Mouse (Mus musculus): ENCODE results near the gene Nxn. TPM values are rescaled to one million over a fixed set of nuclear protein-coding genes. Genes with fewer than 3 reads are reported as not detected.

The Nxn gene
- total and polyA plus RNA-seq, 3 experiments = 4.4 to 5.0 (median 4.8) TPM

DNA sequence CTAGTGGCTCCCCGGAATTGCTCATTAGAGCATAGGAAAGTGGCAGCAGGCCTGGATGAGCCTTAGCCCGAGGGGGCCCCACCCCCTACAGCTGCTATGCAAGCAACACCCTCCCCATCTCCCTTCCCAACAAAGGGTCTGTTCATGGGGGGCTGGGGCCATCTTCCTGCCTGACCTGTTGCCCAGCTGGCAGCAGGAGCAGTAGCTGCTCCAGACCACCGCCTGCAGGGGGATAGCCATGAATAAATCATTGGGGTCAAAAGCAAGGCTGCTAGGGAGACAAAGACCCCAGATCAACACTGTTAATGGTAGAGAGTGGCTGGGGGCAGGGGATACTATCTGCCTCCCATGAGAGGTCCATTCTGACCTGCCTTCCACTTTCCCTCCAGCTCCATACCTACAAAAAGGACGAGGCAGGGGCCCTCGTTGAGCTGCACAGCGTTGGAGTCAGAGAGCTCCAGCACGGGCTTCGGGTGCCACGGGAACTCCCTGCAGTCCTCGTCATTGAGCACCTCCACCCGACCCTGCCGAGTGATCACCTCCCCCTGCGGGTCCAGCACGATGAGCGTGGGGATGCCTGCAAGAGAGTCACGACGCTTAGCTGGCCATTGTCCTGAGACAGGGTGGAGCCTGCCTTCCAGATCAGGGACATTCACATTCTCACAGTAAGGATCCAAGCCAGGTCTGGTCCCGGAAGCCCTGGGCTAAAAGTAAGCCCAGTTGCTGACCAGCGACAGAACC is 136.2 kb downstream of the Nxn start:
- no peaks in the 10 kb centered on the region for H3K4me1 ChIP-seq (ENCODE audit: insufficient read depth, low read depth, low read length)
- DNase-seq (ENCODE audit: low spot score) (no peak), ATAC-seq (ENCODE audit: extremely low read depth, insufficient number of reproducible peaks, low FRiP score, poor library complexity, severe bottlenecking) (no peak)
- no peak for TF ChIP-seq TAL1 (conservative IDR thresholded peaks at IDR 0.05; ENCODE audit: low read depth, low read length)
- H3K36me3 ChIP-seq (replicated peaks) = peaks cover 16% of the 10 kb centered on the region
- no peak overlapping the region for H3K4me3 ChIP-seq (ENCODE audit: low read depth, low read length)
- peaks cover 14% of the 10 kb centered on the region; the same call in 1 of the 2 replicates for H3K27me3 ChIP-seq (ENCODE audit: insufficient read depth, low read length)
- no peaks in the 10 kb centered on the region for H3K9me3 ChIP-seq (replicated peaks)

DNA sequence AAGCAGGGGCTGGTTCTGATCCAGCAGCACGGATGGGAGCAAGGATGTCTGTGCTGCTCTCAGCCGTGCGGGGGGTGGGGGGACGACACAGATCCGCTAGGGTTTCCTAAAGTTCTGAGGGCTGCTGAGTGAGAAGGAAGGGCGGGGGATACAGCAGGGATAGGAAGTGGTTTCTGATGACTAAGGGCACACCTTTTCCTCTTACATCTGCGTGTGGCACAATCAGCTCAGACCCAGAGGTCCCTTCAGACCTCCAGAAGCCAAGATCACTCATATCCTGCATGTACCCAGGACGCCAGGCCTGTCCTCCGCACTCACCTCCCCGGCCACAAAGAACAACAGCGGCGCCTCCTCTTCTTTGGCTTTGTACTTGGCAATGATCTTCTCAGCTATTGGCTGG is 137.7 kb downstream of the Nxn start:
- Histone ChIP-seq H3K27me3 (ENCODE audit: insufficient read depth, low read length) (peaks cover 10% of the 10 kb centered on the region; the same call in 1 of the 2 replicates), H3K36me3 (replicated peaks) (peaks cover 18% of the 10 kb centered on the region), H3K4me3 (ENCODE audit: low read depth, low read length) (no peak overlapping the region), H3K9me3 (replicated peaks) (no peaks in the 10 kb centered on the region), H3K4me1 (ENCODE audit: insufficient read depth, low read depth, low read length) (no peaks in the 10 kb centered on the region)
- DNase-seq (ENCODE audit: low spot score) = no peak
- ATAC-seq (ENCODE audit: extremely low read depth, insufficient number of reproducible peaks, low FRiP score, poor library complexity, severe bottlenecking) = no peak
- TF ChIP-seq POLR2AphosphoS5 (IDR thresholded peaks at IDR 0.05; ENCODE audit: insufficient replicate concordance, low read depth, low read length) (no peak), GATA2 (IDR thresholded peaks at IDR 0.05; ENCODE audit: borderline replicate concordance, low read depth, low read length) (no peak), GATA1 (IDR thresholded peaks at IDR 0.05; ENCODE audit: borderline replicate concordance, low read length) (no peak), TAL1 (conservative IDR thresholded peaks at IDR 0.05; ENCODE audit: low read depth, low read length) (no peak), CTCF (IDR thresholded peaks at IDR 0.05; ENCODE audit: low read depth, low read length) (no peak)

DNA sequence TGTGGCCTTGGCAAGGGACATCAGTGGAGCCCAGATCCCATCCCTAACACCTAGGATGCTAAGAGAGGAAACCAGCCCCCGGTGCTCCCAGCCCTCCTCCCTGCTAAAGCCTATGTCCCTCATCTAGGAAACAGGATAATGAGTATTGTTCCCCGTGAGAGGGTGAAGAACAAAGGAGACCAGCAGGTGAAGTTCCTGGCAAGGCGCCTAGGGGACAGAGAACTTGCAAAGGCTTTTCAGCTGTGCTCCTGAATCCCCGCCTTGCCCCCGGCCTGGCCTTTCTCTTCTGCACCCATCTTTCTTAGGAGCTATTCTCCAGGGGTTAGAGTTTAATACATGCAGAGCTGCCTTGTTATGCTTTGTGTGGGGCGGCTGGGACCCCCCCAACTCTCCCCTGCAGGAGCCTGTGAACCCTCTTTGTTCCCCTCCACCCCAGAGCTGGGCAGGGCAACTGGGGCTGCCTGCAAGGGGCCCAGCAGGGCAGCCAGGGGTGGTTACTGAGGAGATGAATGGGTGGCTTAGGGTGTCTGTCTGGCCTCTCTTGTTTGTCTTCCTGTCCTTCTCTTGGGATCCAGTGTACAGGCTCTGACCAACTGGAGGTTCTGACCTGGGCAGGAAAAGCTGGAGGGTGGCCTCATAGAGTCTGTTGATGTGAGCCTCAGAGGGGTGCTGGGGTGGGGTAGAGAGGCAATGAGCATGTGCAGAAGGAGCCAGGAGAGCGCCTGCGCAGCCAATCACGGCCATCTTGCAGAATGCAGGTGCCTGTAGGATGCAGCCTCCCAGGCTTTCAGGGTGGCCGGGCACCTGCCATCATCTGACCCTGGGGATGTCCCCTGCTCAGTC is 138.5 kb downstream of the Nxn start:
- no peak overlapping the region for H3K4me3 ChIP-seq (ENCODE audit: low read depth, low read length)
- H3K36me3 ChIP-seq (replicated peaks) = peaks cover 22% of the 10 kb centered on the region
- DNase-seq (ENCODE audit: low spot score) (no peak), ATAC-seq (ENCODE audit: extremely low read depth, insufficient number of reproducible peaks, low FRiP score, poor library complexity, severe bottlenecking) (no peak)
- no peaks in the 10 kb centered on the region for H3K9me3 ChIP-seq (replicated peaks)
- H3K4me1 ChIP-seq (ENCODE audit: insufficient read depth, low read depth, low read length) = no peaks in the 10 kb centered on the region
- H3K27me3 ChIP-seq (ENCODE audit: insufficient read depth, low read length) = peaks cover 9% of the 10 kb centered on the region; the same call in 1 of the 2 replicates
- TF ChIP-seq GATA2 (IDR thresholded peaks at IDR 0.05; ENCODE audit: borderline replicate concordance, low read depth, low read length) (no peak), POLR2AphosphoS5 (IDR thresholded peaks at IDR 0.05; ENCODE audit: insufficient replicate concordance, low read depth, low read length) (no peak), TAL1 (conservative IDR thresholded peaks at IDR 0.05; ENCODE audit: low read depth, low read length) (no peak), CTCF (IDR thresholded peaks at IDR 0.05; ENCODE audit: low read depth, low read length) (no peak), GATA1 (IDR thresholded peaks at IDR 0.05; ENCODE audit: borderline replicate concordance, low read length) (no peak)

DNA sequence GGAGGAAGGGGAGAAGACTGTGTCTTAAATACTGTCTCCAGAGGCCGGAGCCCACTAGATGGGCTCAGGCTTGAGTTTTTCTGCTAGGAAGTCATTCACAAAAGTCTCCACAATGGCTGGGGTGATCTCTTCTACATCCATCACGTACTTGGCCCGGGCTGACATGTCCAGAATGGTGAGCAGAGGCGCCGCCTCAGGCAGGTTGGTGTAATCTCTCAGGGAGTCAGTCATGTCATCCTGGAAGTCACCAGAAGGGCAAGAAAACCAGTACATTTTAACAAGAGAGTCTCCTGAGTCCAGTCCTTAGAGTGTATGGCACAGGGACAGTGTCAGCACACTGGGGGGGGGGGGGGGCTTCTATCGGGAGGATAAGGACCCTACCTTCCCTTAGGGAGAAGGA is 140.4 kb downstream of the Nxn start:
- Histone ChIP-seq H3K4me1 (ENCODE audit: insufficient read depth, low read depth, low read length) (no peaks in the 10 kb centered on the region), H3K4me3 (ENCODE audit: low read depth, low read length) (no peak overlapping the region), H3K9me3 (replicated peaks) (no peaks in the 10 kb centered on the region), H3K36me3 (replicated peaks) (peaks cover 38% of the 10 kb centered on the region), H3K27me3 (ENCODE audit: insufficient read depth, low read length) (peaks cover 9% of the 10 kb centered on the region; the same call in 1 of the 2 replicates)
- ATAC-seq (ENCODE audit: extremely low read depth, insufficient number of reproducible peaks, low FRiP score, poor library complexity, severe bottlenecking) (no peak), DNase-seq (ENCODE audit: low spot score) (no peak)
- no peak for TF ChIP-seq POLR2AphosphoS5 (IDR thresholded peaks at IDR 0.05; ENCODE audit: insufficient replicate concordance, low read depth, low read length)
- TF ChIP-seq GATA1 (IDR thresholded peaks at IDR 0.05; ENCODE audit: borderline replicate concordance, low read length) = no peak
- no peak for TF ChIP-seq GATA2 (IDR thresholded peaks at IDR 0.05; ENCODE audit: borderline replicate concordance, low read depth, low read length)
- no peak for TF ChIP-seq CTCF (IDR thresholded peaks at IDR 0.05; ENCODE audit: low read depth, low read length)
- TF ChIP-seq TAL1 (conservative IDR thresholded peaks at IDR 0.05; ENCODE audit: low read depth, low read length) = no peak

DNA sequence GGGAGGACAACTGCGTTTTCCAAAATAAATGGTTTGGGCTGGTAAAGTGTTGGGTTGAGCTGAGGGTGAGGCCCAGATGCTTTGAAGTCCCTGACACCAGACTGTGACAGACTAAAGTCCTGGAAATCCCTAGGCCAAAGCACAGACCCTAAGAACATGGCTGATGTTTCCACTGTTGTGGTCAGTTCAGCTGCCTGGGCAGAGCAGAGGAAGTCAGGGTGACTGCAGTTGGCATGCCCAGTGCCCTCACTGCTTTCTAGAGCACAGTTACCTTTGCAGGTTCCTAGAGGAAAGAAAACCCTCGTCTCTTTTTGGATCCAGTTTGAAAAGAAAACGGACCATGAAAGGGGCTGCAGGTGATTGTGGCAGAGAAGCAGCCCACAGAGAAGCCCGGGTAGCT is 141.6 kb downstream of the Nxn start:
- Histone ChIP-seq H3K36me3 (replicated peaks) (peaks cover 45% of the 10 kb centered on the region), H3K4me1 (ENCODE audit: insufficient read depth, low read depth, low read length) (no peaks in the 10 kb centered on the region), H3K4me3 (ENCODE audit: low read depth, low read length) (no peak overlapping the region), H3K9me3 (replicated peaks) (no peaks in the 10 kb centered on the region), H3K27me3 (ENCODE audit: insufficient read depth, low read length) (peaks cover 6% of the 10 kb centered on the region; the same call in 1 of the 2 replicates)
- ATAC-seq (ENCODE audit: extremely low read depth, insufficient number of reproducible peaks, low FRiP score, poor library complexity, severe bottlenecking) (no peak), DNase-seq (ENCODE audit: low spot score) (no peak)
- no peak for TF ChIP-seq POLR2AphosphoS5 (IDR thresholded peaks at IDR 0.05; ENCODE audit: insufficient replicate concordance, low read depth, low read length)
- TF ChIP-seq CTCF (IDR thresholded peaks at IDR 0.05; ENCODE audit: low read depth, low read length) = no peak
- TF ChIP-seq GATA2 (IDR thresholded peaks at IDR 0.05; ENCODE audit: borderline replicate concordance, low read depth, low read length) = no peak

DNA sequence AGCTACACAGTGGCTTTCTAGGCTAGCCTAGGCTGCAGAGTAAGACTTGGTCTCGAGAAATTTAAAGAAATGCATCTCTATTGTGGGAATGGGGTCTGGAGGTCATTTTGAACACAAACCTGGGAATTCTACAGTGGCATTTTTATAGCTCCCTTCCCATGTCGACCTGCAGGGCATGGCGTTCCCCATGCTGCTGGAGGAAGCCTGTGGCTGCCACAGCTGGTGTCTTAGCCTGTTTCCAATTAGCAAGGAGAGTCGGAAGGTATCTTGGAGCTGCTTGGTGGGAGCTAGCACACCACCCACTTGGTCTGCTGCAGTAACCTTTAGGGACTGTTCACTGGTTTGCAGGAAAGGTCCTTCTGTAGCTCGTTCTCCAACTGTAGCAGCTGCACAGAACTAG is 142.8 kb downstream of the Nxn start:
- peaks cover 52% of the 10 kb centered on the region for H3K36me3 ChIP-seq (replicated peaks)
- ATAC-seq (ENCODE audit: extremely low read depth, insufficient number of reproducible peaks, low FRiP score, poor library complexity, severe bottlenecking) (no peak), DNase-seq (ENCODE audit: low spot score) (no peak)
- no peaks in the 10 kb centered on the region for H3K9me3 ChIP-seq (replicated peaks)
- no peak overlapping the region for H3K4me3 ChIP-seq (ENCODE audit: low read depth, low read length)
- TF ChIP-seq TAL1 (conservative IDR thresholded peaks at IDR 0.05; ENCODE audit: low read depth, low read length) (no peak), GATA1 (IDR thresholded peaks at IDR 0.05; ENCODE audit: borderline replicate concordance, low read length) (no peak), CTCF (IDR thresholded peaks at IDR 0.05; ENCODE audit: low read depth, low read length) (no peak), GATA2 (IDR thresholded peaks at IDR 0.05; ENCODE audit: borderline replicate concordance, low read depth, low read length) (no peak), POLR2AphosphoS5 (IDR thresholded peaks at IDR 0.05; ENCODE audit: insufficient replicate concordance, low read depth, low read length) (no peak)
- H3K4me1 ChIP-seq (ENCODE audit: insufficient read depth, low read depth, low read length) = no peaks in the 10 kb centered on the region
- H3K27me3 ChIP-seq (ENCODE audit: insufficient read depth, low read length) = no peaks in the 10 kb centered on the region
